8 mouse cellular contexts compared by ENCODE assay signal in the genomic region with DNA sequence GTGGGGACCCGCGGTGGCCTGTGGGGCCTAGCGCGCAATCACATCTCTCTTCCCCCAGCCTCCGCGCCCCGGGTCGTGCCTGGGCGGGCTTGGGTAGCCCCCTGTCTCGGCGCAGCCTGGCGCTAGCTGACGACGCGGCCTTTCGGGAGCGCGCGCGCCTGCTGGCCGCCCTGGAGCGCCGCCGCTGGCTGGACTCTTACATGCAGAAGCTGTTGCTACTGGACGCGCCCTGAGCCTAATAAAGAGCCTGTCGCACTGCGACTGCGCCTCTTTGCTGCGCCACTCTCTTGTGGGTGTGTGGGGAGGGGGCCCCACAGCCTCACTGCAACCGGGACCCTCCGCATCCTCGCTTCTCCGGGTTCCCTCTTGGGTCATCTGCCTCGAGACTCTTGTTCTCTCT. TPM values are rescaled to one million over a fixed set of nuclear protein-coding genes. Genes with fewer than 3 reads are reported as not detected.
A peak's percentile ranks its signal among the peaks of the same experiment; 100 is the strongest.
DNase-seq lines count a peak whose midpoint lies in the region; ATAC-seq lines count a peak whose summit lies in the region.

No protein-coding gene starts in this region.

- H3K4me2 ChIP-seq in hindbrain, embryonic 11.5 days (replicated peaks; ENCODE audit: low read depth, low read length), result no peak overlapping the region; the same call in 1 of the 2 replicates

- H3K36me3 ChIP-seq in hindbrain, embryonic 11.5 days (ENCODE audit: control insufficient read depth, insufficient read depth, low read length), result no peaks in the 10 kb centered on the region
- H3K36me3 ChIP-seq in midbrain, embryonic 10.5 days, result no peaks in the 10 kb centered on the region

- peaks cover 78% of the 10 kb centered on the region for H3K27me3 ChIP-seq in hindbrain, embryonic 11.5 days (ENCODE audit: control insufficient read depth, insufficient read depth, low read length)
- H3K27me3 ChIP-seq in midbrain, embryonic 10.5 days (ENCODE audit: low read depth, poor library complexity, severe bottlenecking), result peaks cover 100% of the 10 kb centered on the region

- DNase-seq in cerebellum, adult 11-12 months, result peak; percentile 62
- DNase-seq in cerebellum, postnatal 10 days, result no peak
- DNase-seq in ES-CJ7 (ENCODE audit: low read depth, low spot score), result peak; percentile 64
- peak; percentile 38 for DNase-seq in hindbrain, embryonic 11.5 days (ENCODE audit: low spot score)
- no peak for DNase-seq in midbrain, embryonic 10.5 days (ENCODE audit: low spot score)
- no peak for DNase-seq in layer of hippocampus, postnatal 10 days (ENCODE audit: low spot score in 2 of 2)
- no peak for DNase-seq in natural killer cell, adult 2 months (ENCODE audit: low spot score in 2 of 2)
- DNase-seq in left cerebral cortex, adult 11 months (ENCODE audit: low spot score), result no peak

- no peak overlapping the region for H3K9ac ChIP-seq in hindbrain, embryonic 11.5 days (ENCODE audit: low read depth, low read length)

- H3K27ac ChIP-seq in hindbrain, embryonic 11.5 days (ENCODE audit: low read depth, low read length), result no peak overlapping the region
- H3K27ac ChIP-seq in midbrain, embryonic 10.5 days (replicated peaks), result no peak overlapping the region

- peaks cover 3% of the 10 kb centered on the region; the same call in 1 of the 2 replicates for H3K4me1 ChIP-seq in hindbrain, embryonic 11.5 days (replicated peaks; ENCODE audit: control insufficient read depth, insufficient read depth, low read length)
- peaks cover 26% of the 10 kb centered on the region for H3K4me1 ChIP-seq in midbrain, embryonic 10.5 days

- WGBS in hindbrain, embryonic 11.5 days, result 6% methylated on average over 32 of the region's 35 CpGs
- WGBS in midbrain, embryonic 10.5 days, result 4% methylated on average over 35 of the region's 35 CpGs

- ATAC-seq in hindbrain, embryonic 11.5 days (ENCODE audit: low FRiP score), result no peak

- H3K4me3 ChIP-seq in hindbrain, embryonic 11.5 days (ENCODE audit: low read depth, low read length), result 0 out of 2 replicates have a peak overlapping the region, but pooled peaks have one; percentile 0
- H3K4me3 ChIP-seq in midbrain, embryonic 10.5 days, result peak overlapping the region; percentile 45

- no peaks in the 10 kb centered on the region for H3K9me3 ChIP-seq in hindbrain, embryonic 11.5 days (ENCODE audit: control insufficient read depth, low read length)
- H3K9me3 ChIP-seq in midbrain, embryonic 10.5 days (replicated peaks), result no peaks in the 10 kb centered on the region

RNA-seq across cellular contexts. Expression of gene Pth2, which starts 0.7 kb away (rescaled TPM):
- not detected in 2 replicates for polyA plus RNA-seq in hindbrain, embryonic 11.5 days (2014; fragmentation: Nextera tagmentation; extraction: Ambion mirVana)
- polyA plus RNA-seq in midbrain, embryonic 10.5 days (2016; fragmentation: Nextera tagmentation; extraction: Ambion mirVana), result not detected in 2 replicates
- total RNA-seq in layer of hippocampus, postnatal 10 days (2021), result not detected

RNA-seq across cellular contexts. Expression of gene Gfy, which starts 2.2 kb away (rescaled TPM):
- not detected in 2 replicates for polyA plus RNA-seq in hindbrain, embryonic 11.5 days (2014; fragmentation: Nextera tagmentation; extraction: Ambion mirVana)
- polyA plus RNA-seq in midbrain, embryonic 10.5 days (2016; fragmentation: Nextera tagmentation; extraction: Ambion mirVana), result not detected in 2 replicates
- under 1 TPM; 0.18 to 0.43 TPM for total RNA-seq in layer of hippocampus, postnatal 10 days (2021)

RNA-seq across cellular contexts. Expression of gene Slc17a7, which starts 17.8 kb away (rescaled TPM):
- polyA plus RNA-seq in hindbrain, embryonic 11.5 days (2014; fragmentation: Nextera tagmentation; extraction: Ambion mirVana), result 0.51 and 1.1 TPM in 2 replicates
- 0.25 and 0.52 TPM in 2 replicates for polyA plus RNA-seq in midbrain, embryonic 10.5 days (2016; fragmentation: Nextera tagmentation; extraction: Ambion mirVana)
- total RNA-seq in layer of hippocampus, postnatal 10 days (2021), result 1,000 to 10,000 TPM; 1,094 to 1,136 TPM

RNA-seq across cellular contexts. Expression of gene Ccdc155, which starts 23.2 kb away (rescaled TPM):
- 0.31 and 0.40 TPM in 2 replicates for polyA plus RNA-seq in hindbrain, embryonic 11.5 days (2014; fragmentation: Nextera tagmentation; extraction: Ambion mirVana)
- polyA plus RNA-seq in midbrain, embryonic 10.5 days (2016; fragmentation: Nextera tagmentation; extraction: Ambion mirVana), result 0.73 and 0.88 TPM in 2 replicates
- 1 to 10 TPM; 2.2 to 2.9 TPM for total RNA-seq in layer of hippocampus, postnatal 10 days (2021)

RNA-seq across cellular contexts. Expression of gene Aldh16a1, which starts 27.2 kb away (rescaled TPM):
- polyA plus RNA-seq in hindbrain, embryonic 11.5 days (2014; fragmentation: Nextera tagmentation; extraction: Ambion mirVana), result 20.8 and 28.6 TPM in 2 replicates
- 45.7 and 51.2 TPM in 2 replicates for polyA plus RNA-seq in midbrain, embryonic 10.5 days (2016; fragmentation: Nextera tagmentation; extraction: Ambion mirVana)
- 10 to 100 TPM; 12.2 to 17.3 TPM for total RNA-seq in layer of hippocampus, postnatal 10 days (2021)

Comparison
In these comparisons a context has a peak if more than half of its experiments do, and no peak if none do; other contexts are left out.
1. DNase-seq: peak in cerebellum, adult 11-12 months (single experiment), ES-CJ7 (single experiment) and hindbrain, embryonic 11.5 days (single experiment); none in cerebellum, postnatal 10 days (0 of 2), midbrain, embryonic 10.5 days (single experiment), layer of hippocampus, postnatal 10 days (0 of 2), natural killer cell, adult 2 months (0 of 2) and left cerebral cortex, adult 11 months (single experiment).